Mouse (Mus musculus) embryo, embryonic 9.5 days (tissue): ENCODE measurements at regions not wholly inside any gene's neighbourhood (a gene's known extent, or its start where the extent isn't known, plus 50 kb on each side); places are given as distances from the start of the nearest gene placed in this dataset.

Source experiments
- DNase-seq: peaks from one replicate; pipeline ENCODE4 v3.0.0-alpha.2; 2017; ENCODE audit errors: extremely low spot score

GRCm38 (mm10) chr3:78077822-78078221 lies 1208.5 kb downstream of the Rapgef2 start:
- DNase-seq: no peak

DNA sequence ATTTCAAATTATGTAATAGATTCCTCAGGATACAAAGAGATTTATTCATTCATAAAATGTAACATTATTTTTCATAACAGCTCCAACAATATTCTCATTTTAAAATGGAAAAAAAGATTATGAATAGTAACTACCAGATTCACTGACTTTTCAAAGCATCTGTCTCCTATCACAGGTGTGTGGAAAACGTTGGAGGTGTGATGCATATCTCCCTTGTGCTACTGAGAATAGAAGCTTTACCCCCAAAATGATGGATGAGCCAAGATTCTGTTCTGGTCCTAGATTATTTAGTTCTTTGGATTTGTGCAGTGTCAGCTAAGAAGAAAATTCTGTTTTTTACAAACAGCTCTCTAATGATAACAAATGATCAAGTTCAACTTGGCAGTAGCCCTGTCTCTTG lies 1209.0 kb downstream of the Rapgef2 start:
- DNase-seq: no peak

DNA sequence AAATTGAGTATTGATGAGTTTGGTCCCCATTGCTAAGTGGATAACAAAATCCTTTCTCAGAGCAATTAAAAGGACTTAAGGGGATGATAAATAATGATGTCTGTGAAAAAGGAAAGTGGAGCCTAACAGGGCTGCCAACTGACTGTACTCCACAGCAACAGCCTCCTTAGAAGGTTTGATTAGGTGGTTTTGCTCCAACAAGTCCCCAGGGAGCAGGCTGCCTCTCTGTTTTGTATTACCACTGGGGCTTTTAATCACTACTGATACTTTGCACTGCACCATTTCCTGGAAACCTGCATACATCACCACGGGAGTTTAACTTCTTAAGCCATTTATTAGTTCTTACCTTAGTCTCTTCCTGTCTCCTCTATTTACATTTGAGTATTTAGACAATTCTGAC lies 1213.3 kb downstream of the Rapgef2 start:
- DNase-seq: peak; percentile 1

GRCm38 (mm10) chr3:78067113-78067639 lies 1219.1 kb downstream of the Rapgef2 start:
- no peak for DNase-seq

DNA sequence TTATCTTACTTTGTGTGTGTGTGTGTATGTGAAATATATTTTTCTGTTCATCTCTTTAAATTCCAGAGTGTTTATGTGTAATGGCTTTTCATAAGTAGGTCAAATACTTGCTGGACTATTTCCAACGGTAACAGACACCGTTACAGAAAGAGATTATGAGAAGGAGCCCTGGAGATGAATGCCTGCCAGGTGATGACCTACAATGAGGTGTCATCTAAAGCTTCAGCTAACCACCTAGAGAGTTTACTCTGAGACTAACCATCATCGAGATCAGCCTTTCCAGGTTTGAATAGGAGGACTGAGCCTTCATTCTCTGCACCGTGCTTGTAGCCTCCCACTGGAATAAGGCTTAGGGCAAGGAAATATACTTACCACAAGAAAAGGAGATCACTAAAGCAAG lies 1220.0 kb downstream of the Rapgef2 start:
- no peak for DNase-seq

- DNase-seq: peak; percentile 7
These were observed 1223.8 kb downstream of the Rapgef2 start for GRCm38 (mm10) chr3:78062549-78062948.

DNA sequence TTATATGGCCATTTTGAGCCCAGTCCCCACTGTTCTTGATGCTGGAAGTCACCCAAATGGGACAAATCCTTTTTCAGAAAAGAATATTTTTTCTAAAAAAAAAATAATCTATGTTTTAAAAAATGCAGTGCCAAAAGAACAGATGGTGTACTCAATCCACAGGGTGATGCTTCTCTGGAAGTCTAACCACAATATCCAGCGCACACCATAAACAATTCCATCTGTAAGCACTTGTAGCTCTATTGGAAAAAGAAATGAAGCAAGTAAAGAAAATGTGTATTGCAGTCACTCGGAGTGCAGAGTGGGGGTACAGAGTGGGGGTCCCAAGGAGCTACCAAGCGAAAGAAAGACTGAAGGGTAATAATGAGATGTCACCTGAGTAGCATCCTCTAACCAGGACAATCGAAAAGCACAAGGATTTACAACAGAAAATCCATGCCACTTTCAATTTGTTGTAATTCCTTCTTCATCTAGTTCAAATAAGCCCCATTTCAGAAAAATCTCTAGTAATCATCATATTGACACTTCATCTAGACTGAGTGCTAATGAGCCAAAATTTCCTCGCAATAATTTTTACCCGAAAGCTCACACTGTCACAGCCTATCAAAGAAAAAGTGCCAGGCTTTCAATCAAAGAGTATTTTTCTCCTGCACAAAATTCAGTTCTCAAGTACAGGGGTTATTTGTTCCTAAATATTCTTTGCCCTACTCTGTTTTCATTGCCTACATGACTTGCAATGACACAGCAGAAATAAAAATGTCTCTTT lies 1226.3 kb downstream of the Rapgef2 start:
- no peak for DNase-seq
